Mouse (Mus musculus) c-Kit-positive CD71-positive TER-119-negative erythroid progenitor cells, embryonic 14.5 days (primary cell): ENCODE data around the gene Macrod2.

Experiments
- DNase-seq: peaks from one replicate; pipeline ENCODE4 v3.0.0-alpha.2; 2013; ENCODE audit warnings: low read depth

The Macrod2 gene

GRCm38 (mm10) chr2:141073981-141074855 is 679.1 kb downstream of the Macrod2 start:
- no peak for DNase-seq

- no peak for DNase-seq
Observed at GRCm38 (mm10) chr2:141078221-141078620, 683.1 kb downstream of the Macrod2 start.

- DNase-seq = no peak
Observed at GRCm38 (mm10) chr2:141091320-141091719, 696.2 kb downstream of the Macrod2 start.

- no peak for DNase-seq
Observed at GRCm38 (mm10) chr2:141117579-141117978, 722.5 kb downstream of the Macrod2 start.

- no peak for DNase-seq
Observed at GRCm38 (mm10) chr2:141123875-141124274, 728.8 kb downstream of the Macrod2 start.

- DNase-seq = no peak
Observed at GRCm38 (mm10) chr2:141125638-141126037, 730.5 kb downstream of the Macrod2 start.

- no peak for DNase-seq
Observed at GRCm38 (mm10) chr2:141142266-141142665, 747.2 kb downstream of the Macrod2 start.

GRCm38 (mm10) chr2:141152011-141152772 is 757.1 kb downstream of the Macrod2 start:
- DNase-seq = no peak

GRCm38 (mm10) chr2:141155972-141156371 is 760.9 kb downstream of the Macrod2 start:
- DNase-seq = no peak

GRCm38 (mm10) chr2:141156979-141157593 is 762.0 kb downstream of the Macrod2 start:
- no peak for DNase-seq

- no peak for DNase-seq
Observed at GRCm38 (mm10) chr2:141158161-141158560, 763.1 kb downstream of the Macrod2 start.

- no peak for DNase-seq
Observed at GRCm38 (mm10) chr2:141163918-141164317, 768.8 kb downstream of the Macrod2 start.

- DNase-seq = no peak
Observed at GRCm38 (mm10) chr2:141169586-141169985, 774.5 kb downstream of the Macrod2 start.

- DNase-seq = no peak
Observed at GRCm38 (mm10) chr2:141173167-141173566, 778.1 kb downstream of the Macrod2 start.

GRCm38 (mm10) chr2:141173607-141174006 is 778.5 kb downstream of the Macrod2 start:
- no peak for DNase-seq

GRCm38 (mm10) chr2:141180656-141181055 is 785.5 kb downstream of the Macrod2 start:
- DNase-seq = no peak

- DNase-seq = no peak
Observed at GRCm38 (mm10) chr2:141182034-141182759, 787.1 kb downstream of the Macrod2 start.

GRCm38 (mm10) chr2:141194476-141194875 is 799.4 kb downstream of the Macrod2 start:
- no peak for DNase-seq

- no peak for DNase-seq
Observed at GRCm38 (mm10) chr2:141200481-141200880, 805.4 kb downstream of the Macrod2 start.

GRCm38 (mm10) chr2:141201303-141202014 is 806.4 kb downstream of the Macrod2 start:
- DNase-seq = no peak

- no peak for DNase-seq
Observed at GRCm38 (mm10) chr2:141202015-141202364, 806.9 kb downstream of the Macrod2 start.
